Mouse (Mus musculus): ENCODE results near the gene Psma3. TPM values are rescaled to one million over a fixed set of nuclear protein-coding genes. Genes with fewer than 3 reads are reported as not detected.

Psma3 gene
- polyA plus RNA-seq (2015; fragmentation: Nextera tagmentation; extraction: Ambion mirVana) = 651 and 672 TPM in 2 replicates

GRCm38 (mm10) chr12:70974441-70975266 is at the start of gene Psma3:
Gene Psma3, plus strand, starts transcription at chr12:70974621.
- peak within 1 kb of the TSS; percentile 84 for H3K9ac ChIP-seq
- peaks cover 13% of the 10 kb centered on the region for H3K36me3 ChIP-seq
- H3K4me1 ChIP-seq = peaks cover 16% of the 10 kb centered on the region
- peak within 1 kb of the TSS; percentile 83 for H3K4me3 ChIP-seq
- peak within 1 kb of the TSS; percentile 64 for H3K4me2 ChIP-seq
- WGBS = under 1% methylated on average over 59 of the region's 71 CpGs
- H3K9me3 ChIP-seq = no peaks in the 10 kb centered on the region
- peak within 1 kb of the TSS; percentile 97 for H3K27ac ChIP-seq
- no peaks in the 10 kb centered on the region for H3K27me3 ChIP-seq
- peak; percentile 99 for ATAC-seq (ENCODE audit: borderline replicate concordance, extremely low read depth, low FRiP score, low TSS enrichment)

- Histone ChIP-seq H3K27ac (no peak overlapping the region), H3K27me3 (no peaks in the 10 kb centered on the region), H3K4me1 (no peaks in the 10 kb centered on the region), H3K4me3 (no peak overlapping the region), H3K4me2 (no peak overlapping the region), H3K9me3 (no peaks in the 10 kb centered on the region), H3K36me3 (no peaks in the 10 kb centered on the region), H3K9ac (no peak overlapping the region)
- 82% methylated on average over 4 of the region's 4 CpGs for WGBS
- ATAC-seq (ENCODE audit: borderline replicate concordance, extremely low read depth, low FRiP score, low TSS enrichment) = no peak
Observed at GRCm38 (mm10) chr12:70929781-70930180, 44.6 kb upstream of the Psma3 start.

GRCm38 (mm10) chr12:70937150-70937549 is 37.3 kb upstream of the Psma3 start:
- Histone ChIP-seq H3K9ac (peak overlapping the region; percentile 91), H3K27ac (peak overlapping the region; percentile 94), H3K4me3 (peak overlapping the region; percentile 92), H3K4me2 (peak overlapping the region; percentile 57), H3K9me3 (no peaks in the 10 kb centered on the region), H3K4me1 (peaks cover 9% of the 10 kb centered on the region), H3K36me3 (peaks cover 6% of the 10 kb centered on the region), H3K27me3 (no peaks in the 10 kb centered on the region)
- WGBS = 30% methylated on average over 9 of the region's 12 CpGs
- peak; percentile 25; the same call in 1 of the 2 replicates for ATAC-seq (ENCODE audit: borderline replicate concordance, extremely low read depth, low FRiP score, low TSS enrichment)

GRCm38 (mm10) chr12:70937571-70938384 is 36.6 kb upstream of the Psma3 start, which contains the start of gene Actr10:
Gene Actr10, plus strand, starts transcription at chr12:70937857.
- Histone ChIP-seq H3K4me2 (peak within 1 kb of the TSS; percentile 74), H3K9me3 (no peaks in the 10 kb centered on the region), H3K36me3 (peaks cover 11% of the 10 kb centered on the region), H3K27me3 (no peaks in the 10 kb centered on the region), H3K4me1 (peaks cover 9% of the 10 kb centered on the region), H3K27ac (peak within 1 kb of the TSS; percentile 94), H3K9ac (peak within 1 kb of the TSS; percentile 91), H3K4me3 (peak within 1 kb of the TSS; percentile 92)
- WGBS = under 1% methylated on average over 54 of the region's 59 CpGs
- ATAC-seq (ENCODE audit: borderline replicate concordance, extremely low read depth, low FRiP score, low TSS enrichment) = peak; percentile 95

GRCm38 (mm10) chr12:70940806-70941205 is 33.6 kb upstream of the Psma3 start:
- no peak for ATAC-seq (ENCODE audit: borderline replicate concordance, extremely low read depth, low FRiP score, low TSS enrichment)
- Histone ChIP-seq H3K9me3 (no peaks in the 10 kb centered on the region), H3K27me3 (no peaks in the 10 kb centered on the region), H3K36me3 (peaks cover 32% of the 10 kb centered on the region), H3K27ac (no peak overlapping the region), H3K4me1 (peaks cover 9% of the 10 kb centered on the region), H3K9ac (no peak overlapping the region), H3K4me3 (no peak overlapping the region), H3K4me2 (no peak overlapping the region)
- 94% methylated on average over 7 of the region's 7 CpGs for WGBS

DNA sequence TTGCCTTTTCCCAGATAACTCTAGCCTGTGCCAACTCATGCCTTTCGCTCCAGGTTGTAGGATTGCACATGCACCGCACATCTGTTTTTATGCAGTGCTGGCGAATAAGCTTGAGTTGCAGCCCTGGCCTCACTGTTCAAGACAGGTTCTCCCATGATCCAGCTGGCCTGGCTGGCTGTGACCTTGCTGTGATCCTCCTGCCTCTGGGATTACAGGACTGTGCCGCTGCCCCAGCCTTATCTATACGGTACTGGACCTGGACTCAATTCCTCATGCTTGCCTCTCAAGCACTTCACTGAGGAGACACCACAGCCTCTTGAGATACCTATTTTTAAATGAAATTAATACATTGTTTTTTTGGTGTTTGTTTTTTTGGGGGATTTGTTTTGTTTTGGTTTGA is 30.2 kb upstream of the Psma3 start:
- no peak overlapping the region for H3K27ac ChIP-seq
- WGBS = 92% methylated on average over 5 of the region's 5 CpGs
- ATAC-seq (ENCODE audit: borderline replicate concordance, extremely low read depth, low FRiP score, low TSS enrichment) = no peak

DNA sequence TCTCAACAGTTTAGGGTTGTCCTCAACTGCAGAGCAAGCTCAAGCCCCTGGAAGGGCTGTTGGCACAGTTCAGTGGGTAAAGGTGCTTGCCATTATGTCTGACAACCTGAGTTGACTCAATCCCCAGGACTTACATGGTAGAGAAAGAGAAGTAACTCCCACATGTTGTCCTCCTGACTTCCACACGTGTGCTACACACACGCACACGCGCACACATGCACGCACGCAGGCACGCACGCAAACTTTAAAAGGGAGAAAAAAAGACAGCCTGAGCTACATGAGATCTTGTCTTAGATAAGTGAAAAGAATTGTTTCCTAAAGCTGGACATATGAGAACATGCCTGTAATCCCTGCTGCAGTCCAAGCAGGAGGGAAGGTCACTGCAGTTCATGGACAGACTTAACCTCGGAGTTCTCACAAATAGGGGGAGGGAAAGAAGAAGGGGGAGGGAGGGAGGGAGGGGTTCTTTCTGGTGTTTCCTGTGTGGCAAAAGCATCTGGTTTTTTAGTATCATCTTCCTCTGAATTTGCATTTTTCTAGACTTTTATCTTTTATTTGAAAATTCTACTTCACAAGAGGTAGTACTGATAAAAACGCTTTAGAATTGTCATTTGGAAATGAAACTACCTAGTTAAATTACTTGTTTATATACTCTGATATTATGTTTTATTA is 27.7 kb upstream of the Psma3 start:
- H3K4me1 ChIP-seq = no peaks in the 10 kb centered on the region
- no peak overlapping the region for H3K9ac ChIP-seq
- no peaks in the 10 kb centered on the region for H3K27me3 ChIP-seq
- ATAC-seq (ENCODE audit: borderline replicate concordance, extremely low read depth, low FRiP score, low TSS enrichment) = no peak
- H3K36me3 ChIP-seq = peaks cover 47% of the 10 kb centered on the region
- WGBS = 91% methylated on average over 10 of the region's 10 CpGs
- H3K9me3 ChIP-seq = no peaks in the 10 kb centered on the region
- H3K4me2 ChIP-seq = no peak overlapping the region
- no peak overlapping the region for H3K27ac ChIP-seq
- no peak overlapping the region for H3K4me3 ChIP-seq

More for the DNA sequence above, 30.2 kb upstream of the Psma3 start:
- no peaks in the 10 kb centered on the region for H3K9me3 ChIP-seq
- no peaks in the 10 kb centered on the region for H3K27me3 ChIP-seq
- H3K4me3 ChIP-seq = no peak overlapping the region
- peaks cover 4% of the 10 kb centered on the region; the same call in 1 of the 2 replicates for H3K4me1 ChIP-seq
- H3K9ac ChIP-seq = no peak overlapping the region
- H3K4me2 ChIP-seq = no peak overlapping the region
- peaks cover 46% of the 10 kb centered on the region for H3K36me3 ChIP-seq

- Histone ChIP-seq H3K27me3 (no peaks in the 10 kb centered on the region), H3K27ac (no peak overlapping the region), H3K4me3 (no peak overlapping the region), H3K4me1 (no peaks in the 10 kb centered on the region), H3K9me3 (no peaks in the 10 kb centered on the region), H3K4me2 (no peak overlapping the region), H3K9ac (no peak overlapping the region), H3K36me3 (peaks cover 67% of the 10 kb centered on the region)
- no peak for ATAC-seq (ENCODE audit: borderline replicate concordance, extremely low read depth, low FRiP score, low TSS enrichment)
- WGBS = 90% methylated on average over 4 of the region's 4 CpGs
Observed at GRCm38 (mm10) chr12:70958640-70959039, 15.8 kb upstream of the Psma3 start.

DNA sequence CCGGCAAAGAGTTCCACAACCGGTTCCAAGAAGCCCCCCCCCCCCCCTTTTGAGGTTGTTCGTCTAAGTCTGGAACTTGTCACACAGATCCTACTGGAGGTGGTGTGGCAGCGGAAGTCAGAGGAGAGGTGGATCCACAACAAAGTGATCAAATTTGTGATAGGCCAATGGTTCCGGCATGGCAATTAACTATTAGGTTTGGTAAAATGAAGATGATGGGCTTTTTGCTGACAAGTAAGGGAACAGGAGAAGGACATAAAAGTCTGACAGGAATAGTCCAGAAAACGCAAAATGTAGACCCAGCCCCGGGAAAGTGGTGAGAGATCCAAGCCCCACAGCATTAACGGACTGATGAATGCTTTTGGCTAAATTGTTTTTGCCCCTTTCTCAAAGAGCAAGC is 6.8 kb upstream of the Psma3 start:
- WGBS = 34% methylated on average over 8 of the region's 8 CpGs
- no peaks in the 10 kb centered on the region for H3K9me3 ChIP-seq

DNA sequence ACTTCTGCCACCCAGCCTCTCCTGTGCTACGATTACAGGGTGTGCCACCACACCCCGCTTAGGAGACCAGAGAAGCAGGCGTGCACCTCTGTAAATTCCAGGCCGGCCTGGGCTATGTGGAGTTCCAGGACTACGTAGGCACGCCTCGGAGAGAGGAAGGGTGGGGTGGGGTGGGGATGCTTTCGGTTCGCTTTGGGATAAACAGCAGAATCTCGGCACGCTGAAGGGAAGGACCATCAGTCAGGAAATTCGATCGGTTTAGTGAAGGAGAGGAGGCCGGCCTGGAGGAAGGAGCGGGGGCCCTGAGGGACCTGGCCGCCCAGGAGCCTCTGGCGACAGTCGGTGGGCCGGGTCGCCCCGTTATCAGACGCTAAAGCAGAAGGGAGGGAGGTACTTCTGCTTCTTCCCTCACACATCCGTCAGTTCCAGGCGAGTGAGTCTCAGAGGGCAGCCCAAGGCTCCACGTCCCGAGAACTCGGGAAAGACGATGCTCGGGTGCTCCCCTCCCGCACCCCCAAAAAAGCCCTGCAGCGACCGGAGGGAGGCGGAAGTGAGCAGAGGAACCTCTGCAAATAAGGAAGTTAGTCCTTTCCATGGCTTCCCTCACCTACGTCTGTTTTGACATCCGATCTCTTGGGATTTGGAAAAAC is 6.2 kb upstream of the Psma3 start:
- Histone ChIP-seq H3K9me3 (no peaks in the 10 kb centered on the region), H3K4me3 (peak overlapping the region; percentile 65), H3K4me1 (peaks cover 9% of the 10 kb centered on the region; the same call in 1 of the 2 replicates), H3K27ac (peak overlapping the region; percentile 97), H3K9ac (peak overlapping the region; percentile 67), H3K36me3 (peaks cover 8% of the 10 kb centered on the region; the same call in 1 of the 2 replicates), H3K4me2 (peak overlapping the region; percentile 66), H3K27me3 (no peaks in the 10 kb centered on the region)
- under 1% methylated on average over 35 of the region's 35 CpGs for WGBS
- peak; percentile 87 for ATAC-seq (ENCODE audit: borderline replicate concordance, extremely low read depth, low FRiP score, low TSS enrichment)

More for the DNA sequence above, 6.8 kb upstream of the Psma3 start:
- Histone ChIP-seq H3K36me3 (peaks cover 12% of the 10 kb centered on the region; the same call in 1 of the 2 replicates), H3K4me1 (peaks cover 9% of the 10 kb centered on the region; the same call in 1 of the 2 replicates), H3K27ac (peak overlapping the region; percentile 97), H3K4me3 (peak overlapping the region; percentile 65), H3K4me2 (peak overlapping the region; percentile 66), H3K27me3 (no peaks in the 10 kb centered on the region), H3K9ac (peak overlapping the region; percentile 67)
- no peak for ATAC-seq (ENCODE audit: borderline replicate concordance, extremely low read depth, low FRiP score, low TSS enrichment)
